Mouse (Mus musculus): ENCODE results near the gene Smim17. TPM values are rescaled to one million over a fixed set of nuclear protein-coding genes. Genes with fewer than 3 reads are reported as not detected.

Gene Smim17
- not detected for total RNA-seq (2023)

GRCm38 (mm10) chr7:6397996-6398975, at the start of gene Smim17:
Gene Smim17 (plus strand): TSS chr7:6398715.

GRCm38 (mm10) chr7:6363047-6363488, 35.4 kb upstream of the Smim17 start, which contains the start of gene Zfp78:
Gene Zfp78 (plus strand): TSS chr7:6363280.

GRCm38 (mm10) chr7:6383044-6383455, 15.5 kb upstream of the Smim17 start, which contains the start of gene Zfp28:
Gene Zfp28 (plus strand): TSS chr7:6383295.

GRCm38 (mm10) chr7:6410043-6410442, 11.5 kb downstream of the Smim17 start, which contains the start of gene Gm20715:
Gene Gm20715 (plus strand): TSS chr7:6410277.

GRCm38 (mm10) chr7:6438388-6438787, 39.9 kb downstream of the Smim17 start, which contains the start of gene Olfr1344:
Gene Olfr1344 (plus strand): TSS chr7:6438688.

GRCm38 (mm10) chr7:6455868-6456267, 57.4 kb downstream of the Smim17 start, which contains the start of gene Olfr1336:
Gene Olfr1336 (plus strand): TSS chr7:6456168.

GRCm38 (mm10) chr7:6466951-6467350, 68.4 kb downstream of the Smim17 start, which contains the start of gene Olfr1346:
Gene Olfr1346 (plus strand): TSS chr7:6467101.

Other genes starting within 250 kb of the Smim17 start
- 10 to 100 TPM; 28.5 to 31.3 TPM for gene Zfp787, start 242.7 kb upstream of the Smim17 start, total RNA-seq (2023)
- 10 to 100 TPM in 1 of 2 experiments, 1 to 10 TPM in 1; 6.2 to 10.2 TPM for gene Zfp444, start 226.5 kb upstream of the Smim17 start, total RNA-seq (2023)
- gene Galp, start 201.6 kb upstream of the Smim17 start, total RNA-seq (2023), result not detected
- not detected for gene Zscan5b, start 176.4 kb upstream of the Smim17 start, total RNA-seq (2023)
- gene Epp13, start 146.0 kb upstream of the Smim17 start, total RNA-seq (2023), result not detected
- under 1 TPM; 0.24 to 0.35 TPM for gene Zfp667, start 112.1 kb upstream of the Smim17 start, total RNA-seq (2023)
- under 1 TPM; 0.60 to 0.73 TPM for gene Zfp583, start 67.4 kb upstream of the Smim17 start, total RNA-seq (2023)
- gene Gm3854, start 55.0 kb upstream of the Smim17 start, total RNA-seq (2023), result under 1 TPM in 1 of 2 experiments, not detected in 1; 0.11 TPM
- 1 to 10 TPM in 1 of 2 experiments, under 1 TPM in 1; 0.88 to 1.2 TPM for gene Zfp78, start 35.4 kb upstream of the Smim17 start, total RNA-seq (2023)
- 1 to 10 TPM; 1.4 to 2.2 TPM for gene Zfp28, start 15.4 kb upstream of the Smim17 start, total RNA-seq (2023)
- gene Gm20715, start 11.6 kb downstream of the Smim17 start, total RNA-seq (2023), result not detected
- gene Olfr1344, start 40.0 kb downstream of the Smim17 start, total RNA-seq (2023), result not detected
- gene Olfr1336, start 57.5 kb downstream of the Smim17 start, total RNA-seq (2023), result under 1 TPM in 1 of 2 experiments, not detected in 1; 0.04 TPM
- not detected for gene Olfr1346, start 68.4 kb downstream of the Smim17 start, total RNA-seq (2023)
- not detected for gene Olfr5, start 88.2 kb downstream of the Smim17 start, total RNA-seq (2023)
- gene Olfr1347, start 101.0 kb downstream of the Smim17 start, total RNA-seq (2023), result not detected
- gene Olfr1348, start 110.0 kb downstream of the Smim17 start, total RNA-seq (2023), result not detected
- not detected for gene Olfr1349, start 124.2 kb downstream of the Smim17 start, total RNA-seq (2023)
- gene Olfr1350, start 166.1 kb downstream of the Smim17 start, total RNA-seq (2023), result not detected